Mouse (Mus musculus): ENCODE measurements at regions not wholly inside any gene's neighbourhood (a gene's known extent, or its start where the extent isn't known, plus 50 kb on each side); places are given as distances from the start of the nearest gene placed in this dataset.

- no peak overlapping the region for H3K4me3 ChIP-seq (ENCODE audit: control insufficient read depth in 1 of 2, insufficient read depth in 1 of 2, low read depth in 2 of 2, low read length in 2 of 2)
- H3K9ac ChIP-seq (ENCODE audit: control insufficient read depth, low read depth, low read length, poor library complexity, severe bottlenecking): no peak overlapping the region
- H3K27ac ChIP-seq (ENCODE audit: control insufficient read depth, low read depth, low read length): no peak overlapping the region
- DNase-seq (ENCODE audit: low read depth, low spot score): no peak
- no peaks in the 10 kb centered on the region for H3K27me3 ChIP-seq (ENCODE audit: control insufficient read depth in 1 of 2, insufficient read depth in 2 of 2, low read length in 2 of 2)
- H3K4me1 ChIP-seq (ENCODE audit: control insufficient read depth in 1 of 2, insufficient read depth in 2 of 2, low read length in 2 of 2): peaks cover 0 to 2% of the 10 kb centered on the region in 2 experiments; a peak in 1 of 4 replicates
- H3K79me2 ChIP-seq (ENCODE audit: control insufficient read depth, insufficient read depth, low read length, poor library complexity): no peaks in the 10 kb centered on the region
- no peaks in the 10 kb centered on the region for H3K9me3 ChIP-seq (replicated peaks; ENCODE audit: insufficient read depth, low read length)
- TF ChIP-seq ELF1 (IDR thresholded peaks at IDR 0.05; ENCODE audit: low read depth, low read length) (no peak), TBP (IDR thresholded peaks at IDR 0.05; ENCODE audit: low read depth, low read length) (no peak), JUND (IDR thresholded peaks at IDR 0.05; ENCODE audit: low read depth, low read length) (no peak), USF2 (IDR thresholded peaks at IDR 0.05; ENCODE audit: borderline replicate concordance in 1 of 2, insufficient read depth in 1 of 2, low read depth in 1 of 2, low read length in 2 of 2) (no peak), RCOR1 (IDR thresholded peaks at IDR 0.05; ENCODE audit: low read depth, low read length) (no peak), MYB (IDR thresholded peaks at IDR 0.05; ENCODE audit: low read depth, low read length) (no peak), KAT2A (conservative IDR thresholded peaks at IDR 0.05; ENCODE audit: low read depth, low read length) (no peak), MXI1 (IDR thresholded peaks at IDR 0.05; ENCODE audit: low read depth, low read length) (no peak), ZC3H11A (IDR thresholded peaks at IDR 0.05; ENCODE audit: low read depth, low read length) (no peak), SIN3A (IDR thresholded peaks at IDR 0.05; ENCODE audit: low read length) (no peak)
- peaks cover 0 to 2% of the 10 kb centered on the region in 2 experiments; a peak in 2 of 4 replicates for H3K36me3 ChIP-seq (ENCODE audit: control insufficient read depth in 1 of 2, insufficient read depth in 2 of 2, low read length in 2 of 2)
Measured at GRCm38 (mm10) chr13:84625927-84626326, 403.8 kb downstream of the Tmem161b start.

DNA sequence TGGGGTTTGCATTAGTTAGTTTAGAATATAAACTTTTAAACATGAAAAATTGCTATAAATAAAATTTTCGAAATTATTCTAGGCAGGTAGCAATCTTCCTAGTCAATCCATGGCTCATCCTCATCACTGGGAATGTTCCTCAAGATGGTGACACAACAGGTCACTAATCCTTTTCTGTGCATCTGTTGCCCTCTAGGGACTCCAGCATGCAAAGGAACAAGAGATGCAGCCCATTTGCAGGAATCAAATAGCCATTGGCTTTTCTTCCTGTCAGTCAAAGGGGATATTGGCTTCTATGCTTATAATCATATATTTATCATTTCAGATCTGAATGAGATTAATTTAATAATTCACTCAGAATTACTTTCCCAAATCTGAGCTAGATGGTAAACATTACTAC lies 404.3 kb downstream of the Tmem161b start:
- no peak for DNase-seq (ENCODE audit: low read depth, low spot score)
- H3K27ac ChIP-seq (ENCODE audit: control insufficient read depth, low read depth, low read length): no peak overlapping the region

GRCm38 (mm10) chr13:84630686-84631085 lies 408.6 kb downstream of the Tmem161b start:
- no peaks in the 10 kb centered on the region for H3K79me2 ChIP-seq (ENCODE audit: control insufficient read depth, insufficient read depth, low read length, poor library complexity)
- H3K9me3 ChIP-seq (replicated peaks; ENCODE audit: insufficient read depth, low read length): no peaks in the 10 kb centered on the region
- no peak overlapping the region for H3K27ac ChIP-seq (ENCODE audit: control insufficient read depth, low read depth, low read length)
- DNase-seq (ENCODE audit: low read depth, low spot score): peak; percentile 69
- H3K9ac ChIP-seq (ENCODE audit: control insufficient read depth, low read depth, low read length, poor library complexity, severe bottlenecking): no peak overlapping the region
- no peaks in the 10 kb centered on the region for H3K27me3 ChIP-seq (ENCODE audit: control insufficient read depth in 1 of 2, insufficient read depth in 2 of 2, low read length in 2 of 2)
- H3K4me3 ChIP-seq (ENCODE audit: control insufficient read depth in 1 of 2, insufficient read depth in 1 of 2, low read depth in 2 of 2, low read length in 2 of 2): no peak overlapping the region
- peaks cover 0 to 9% of the 10 kb centered on the region in 2 experiments; a peak in 2 of 4 replicates for H3K36me3 ChIP-seq (ENCODE audit: control insufficient read depth in 1 of 2, insufficient read depth in 2 of 2, low read length in 2 of 2)
- peaks cover 0 to 2% of the 10 kb centered on the region in 2 experiments; a peak in 1 of 4 replicates for H3K4me1 ChIP-seq (ENCODE audit: control insufficient read depth in 1 of 2, insufficient read depth in 2 of 2, low read length in 2 of 2)
- TF ChIP-seq GATA1 (IDR thresholded peaks at IDR 0.05; ENCODE audit: low read depth, low read length): 0 out of 2 replicates have a peak, but pooled peaks have one; percentile 7
- TF ChIP-seq POLR2A (IDR thresholded peaks at IDR 0.05; ENCODE audit: control insufficient read depth in 1 of 2, insufficient read depth in 1 of 2, low read depth in 1 of 2, low read length in 2 of 2, poor library complexity in 1 of 2): no peak

More for the DNA sequence above, 404.3 kb downstream of the Tmem161b start:
- TF ChIP-seq SMC3 (IDR thresholded peaks at IDR 0.05; ENCODE audit: low read depth, low read length): 0 out of 2 replicates have a peak, but pooled peaks have one; percentile 9
- no peak for TF ChIP-seq GABPA (IDR thresholded peaks at IDR 0.05; ENCODE audit: low read depth, low read length)
- TF ChIP-seq KAT2A (conservative IDR thresholded peaks at IDR 0.05; ENCODE audit: low read depth, low read length): no peak
- no peak for TF ChIP-seq POLR2AphosphoS2 (IDR thresholded peaks at IDR 0.05; ENCODE audit: low read length)
- TF ChIP-seq MAX (IDR thresholded peaks at IDR 0.05; ENCODE audit: low read length): no peak
- TF ChIP-seq MAZ (IDR thresholded peaks at IDR 0.05; ENCODE audit: low read depth, low read length): no peak
- no peak overlapping the region for H3K4me3 ChIP-seq (ENCODE audit: control insufficient read depth in 1 of 2, insufficient read depth in 1 of 2, low read depth in 2 of 2, low read length in 2 of 2)
- no peaks in the 10 kb centered on the region for H3K9me3 ChIP-seq (replicated peaks; ENCODE audit: insufficient read depth, low read length)
- H3K9ac ChIP-seq (ENCODE audit: control insufficient read depth, low read depth, low read length, poor library complexity, severe bottlenecking): no peak overlapping the region
- H3K27me3 ChIP-seq (ENCODE audit: control insufficient read depth in 1 of 2, insufficient read depth in 2 of 2, low read length in 2 of 2): no peaks in the 10 kb centered on the region
- H3K4me1 ChIP-seq (ENCODE audit: control insufficient read depth in 1 of 2, insufficient read depth in 2 of 2, low read length in 2 of 2): peaks cover 0 to 2% of the 10 kb centered on the region in 2 experiments; a peak in 1 of 4 replicates
- H3K36me3 ChIP-seq (ENCODE audit: control insufficient read depth in 1 of 2, insufficient read depth in 2 of 2, low read length in 2 of 2): peaks cover 0 to 6% of the 10 kb centered on the region in 2 experiments; a peak in 2 of 4 replicates
- no peaks in the 10 kb centered on the region for H3K79me2 ChIP-seq (ENCODE audit: control insufficient read depth, insufficient read depth, low read length, poor library complexity)

Data from MEL (cell line).